Mouse (Mus musculus) E14TG2a.4 (cell line): ENCODE results near the gene Hist1h3f.

Experiments
- CTCF ChIP-seq: conservative IDR thresholded peaks from 2 replicates; pipeline ENCODE4 v1.5.1; 2014; ENCODE audit warnings: low read length
- NANOG ChIP-seq: IDR thresholded peaks from 2 replicates; pipeline ENCODE4 v1.6.1; 2014; ENCODE audit warnings: borderline replicate concordance, low read length, mixed read lengths
- POU5F1 ChIP-seq: IDR thresholded peaks from 2 replicates; pipeline ENCODE4 v1.6.1; 2014; ENCODE audit warnings: low read length, borderline replicate concordance

DNA sequence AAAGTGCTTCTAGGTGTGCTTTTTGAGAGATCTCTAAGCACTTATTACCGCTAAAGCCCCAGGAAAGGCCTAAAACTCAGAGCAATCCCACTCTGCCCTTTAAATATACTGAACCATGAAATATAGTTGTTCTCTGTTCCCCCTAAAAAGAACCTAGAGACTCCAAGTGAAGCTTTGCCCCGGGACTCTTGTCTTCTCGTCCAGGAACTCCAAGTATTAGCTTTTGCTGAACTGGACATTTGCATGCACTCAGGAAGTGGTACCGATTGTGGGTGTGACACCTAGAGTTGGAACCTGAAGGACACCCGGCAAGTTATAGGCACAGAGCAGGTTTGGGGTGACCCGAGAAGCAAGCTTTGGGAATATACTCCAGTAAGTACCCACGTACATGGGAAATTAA is 47.4 kb downstream of the Hist1h3f start:
- TF ChIP-seq CTCF (no peak), POU5F1 (no peak), NANOG (no peak)
